Mouse (Mus musculus) gastrocnemius, postnatal 25 days (tissue): ENCODE data around the gene Aamp. TPM values are rescaled to one million over a fixed set of nuclear protein-coding genes. Genes with fewer than 3 reads are reported as not detected.

Source experiments
- DNase-seq: peaks from one replicate; pipeline ENCODE4 v3.0.0; 2022
- total RNA-seq, 2 experiments: library from RNA; stranded (reverse); gene quantifications; 1 replicate in 1 of 2; 2 replicates in 1 of 2; pipeline ENCODE4 v1.2.3; 2021

Aamp gene
- total RNA-seq, 2 experiments from 2014 or later = 63.6 to 65.8 TPM

DNA sequence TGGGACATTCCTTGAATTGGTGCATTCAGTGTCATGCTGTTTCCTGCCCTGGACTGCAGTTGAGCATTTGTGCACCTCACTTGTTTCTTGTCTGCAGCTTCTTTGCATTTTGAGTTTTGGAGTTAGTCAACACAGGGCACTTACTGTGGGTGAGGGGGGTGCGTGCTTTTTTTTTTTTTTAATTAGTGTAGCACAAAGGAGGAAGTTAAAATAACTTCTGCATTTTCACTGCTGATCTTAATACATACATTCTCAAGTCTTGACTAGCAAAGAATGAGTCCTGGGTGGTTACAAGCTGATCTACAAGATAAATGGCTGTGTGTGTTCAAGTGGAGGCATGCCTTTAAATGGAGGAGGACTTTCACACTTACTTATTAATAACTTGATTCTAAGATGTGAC is 46.4 kb downstream of the Aamp start:
- DNase-seq = no peak

DNA sequence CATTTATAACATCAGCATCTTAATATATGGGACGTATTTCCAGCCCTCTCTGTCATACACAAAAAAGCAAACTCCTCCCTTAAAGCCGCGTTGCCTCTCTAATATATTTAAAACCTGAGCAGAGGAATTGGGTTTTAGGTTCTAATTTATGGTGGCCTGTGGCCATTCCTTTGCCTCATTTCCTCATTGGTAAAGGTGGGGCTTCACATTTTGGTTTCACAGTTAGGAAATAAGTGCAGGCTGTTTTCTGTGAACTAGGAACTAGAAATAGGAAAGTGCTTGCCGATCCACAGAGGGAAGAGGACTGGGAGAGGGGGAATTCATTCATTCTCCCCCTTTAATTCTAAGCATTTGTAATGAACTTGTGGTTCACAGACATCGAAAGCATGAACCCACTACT is 46.9 kb downstream of the Aamp start:
- no peak for DNase-seq

DNA sequence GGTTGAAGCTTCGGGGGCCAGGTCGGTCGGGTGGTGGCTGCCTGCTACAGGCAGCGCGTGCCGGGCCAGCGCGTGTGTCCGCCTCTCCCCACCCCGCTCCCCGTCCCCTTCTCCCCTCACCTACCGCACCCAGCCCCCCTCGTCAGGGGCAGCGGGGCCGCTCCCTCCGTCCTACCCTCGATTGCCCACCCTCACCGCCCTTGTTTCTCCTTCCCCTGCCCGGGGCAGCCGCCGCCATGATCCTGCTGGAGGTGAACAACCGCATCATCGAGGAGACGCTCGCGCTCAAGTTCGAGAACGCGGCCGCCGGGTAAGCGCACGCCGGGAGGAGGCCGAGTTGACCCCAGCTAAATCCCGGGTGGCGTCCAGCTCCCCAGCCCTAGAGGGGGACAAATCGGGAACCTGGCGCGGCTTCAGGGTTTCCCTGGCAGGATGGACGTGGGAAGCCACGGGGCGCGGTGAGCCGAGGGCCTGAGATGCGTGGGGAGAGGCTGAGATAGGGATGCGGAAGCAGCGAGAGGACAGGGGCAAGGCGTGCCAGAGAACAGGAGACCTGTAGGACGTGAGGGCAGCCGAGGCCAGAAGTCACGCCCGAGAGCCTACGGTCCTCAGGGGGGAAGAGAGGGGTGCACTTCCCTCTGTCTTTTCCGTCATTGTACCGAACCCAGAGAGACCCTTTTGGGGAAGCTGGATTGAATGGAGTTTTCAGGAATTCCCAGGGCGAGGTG is 47.8 kb downstream of the Aamp start:
- peak; percentile 22 for DNase-seq

DNA sequence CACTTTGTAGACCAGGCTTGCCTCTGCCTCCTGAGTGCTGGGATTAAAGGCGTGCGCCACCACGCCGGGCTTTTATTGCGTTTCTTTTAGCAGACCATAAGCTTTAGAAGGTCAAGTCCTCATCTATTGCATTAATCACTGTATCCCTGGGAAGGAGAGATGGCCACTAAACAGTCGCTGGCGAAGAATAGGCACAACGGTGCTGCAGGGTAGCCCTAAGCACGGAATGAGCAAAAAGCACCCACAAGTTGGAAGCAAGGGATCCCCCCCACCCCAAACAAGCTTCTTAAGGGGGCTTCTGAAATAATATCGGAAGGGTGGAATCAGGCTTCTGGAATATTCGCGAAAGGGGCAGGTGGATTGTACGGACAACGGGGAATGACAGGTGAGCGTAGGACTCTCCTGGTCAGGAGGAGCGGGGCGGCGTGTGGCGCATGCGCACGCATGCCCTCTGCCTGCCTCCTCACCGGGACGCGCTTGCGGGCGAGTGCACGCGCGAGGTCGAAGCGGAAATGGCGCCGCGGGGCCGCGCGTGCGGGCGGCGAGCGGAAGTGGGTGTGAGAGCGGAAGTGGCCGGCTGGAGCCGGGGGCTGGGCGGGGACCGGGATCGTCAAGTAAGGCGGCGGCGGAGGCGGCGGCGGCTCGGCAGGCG is 48.5 kb downstream of the Aamp start, which contains the start of gene Arpc2:
TSS of gene Arpc2 (plus strand) at position 147 of the 652 bp plus-strand sequence.
- DNase-seq = peak; percentile 97

DNA sequence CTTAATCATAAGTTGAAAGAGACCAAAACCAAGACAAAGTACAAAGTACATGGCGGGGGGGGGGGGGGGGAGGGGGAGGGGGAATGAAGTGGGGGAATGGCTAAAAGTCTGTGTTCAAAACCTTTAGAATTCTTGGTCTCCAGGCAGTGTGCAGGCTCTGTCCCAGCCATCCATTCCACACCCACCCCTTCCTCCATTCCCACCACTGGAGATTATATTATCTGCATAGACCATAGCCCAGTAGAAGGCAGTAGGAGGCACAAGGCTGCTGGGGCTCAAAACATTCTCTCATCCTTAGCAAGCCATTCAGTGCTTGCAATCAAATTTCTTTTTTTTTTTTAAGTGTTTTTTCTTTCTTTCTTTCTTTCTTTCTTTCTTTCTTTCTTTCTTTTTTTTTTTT is 53.5 kb downstream of the Aamp start:
- DNase-seq = no peak

DNA sequence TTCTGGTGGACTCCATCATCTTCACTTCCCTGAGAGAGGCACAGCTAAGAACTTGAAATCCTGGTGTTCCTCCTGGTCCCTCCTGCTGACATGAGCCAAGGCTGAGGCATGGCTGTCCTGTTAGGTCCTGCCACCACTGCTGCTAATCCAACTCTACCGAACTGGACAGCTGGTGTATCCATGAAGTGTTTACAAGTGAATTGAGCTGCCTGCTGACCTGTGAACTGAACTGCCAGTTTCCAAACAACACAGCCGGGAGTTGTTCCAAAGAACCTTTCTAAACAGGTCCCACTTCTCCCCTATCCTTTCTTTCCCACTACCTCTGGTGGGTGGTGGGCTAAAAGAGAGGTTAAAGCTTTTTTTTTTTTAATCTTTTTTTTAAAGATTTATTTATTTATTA is 54.6 kb downstream of the Aamp start:
- no peak for DNase-seq

Other genes with a start within 250 kb of the Aamp start
- 100 to 1,000 TPM; 205 to 234 TPM for gene Tns1, start 160.3 kb downstream of the Aamp start, total RNA-seq
- gene Rufy4, start 159.2 kb downstream of the Aamp start, total RNA-seq = under 1 TPM in 1 of 2 experiments, not detected in 1; 0.16 TPM
- not detected for gene Cxcr2, start 130.7 kb downstream of the Aamp start, total RNA-seq
- not detected for gene Cxcr1, start 90.1 kb downstream of the Aamp start, total RNA-seq
- gene Arpc2, start 48.7 kb downstream of the Aamp start, total RNA-seq = 10 to 100 TPM; 62.7 to 70.6 TPM
- not detected for gene Gpbar1, start 6.2 kb downstream of the Aamp start, total RNA-seq
- 10 to 100 TPM; 56.7 to 58.0 TPM for gene Pnkd, start 192 bp upstream of the Aamp start, total RNA-seq
- gene Tmbim1, start 20.9 kb upstream of the Aamp start, total RNA-seq = 10 to 100 TPM; 28.5 to 36.6 TPM
- gene Catip, start 77.4 kb upstream of the Aamp start, total RNA-seq = not detected
- 1 to 10 TPM; 2.9 to 3.2 TPM for gene Slc11a1, start 90.5 kb upstream of the Aamp start, total RNA-seq
- gene Ctdsp1, start 106.8 kb upstream of the Aamp start, total RNA-seq = 10 to 100 TPM; 82.7 to 82.9 TPM
- gene Vil1, start 124.6 kb upstream of the Aamp start, total RNA-seq = under 1 TPM in 1 of 2 experiments, not detected in 1; 0.13 TPM
- 10 to 100 TPM; 12.3 to 12.5 TPM for gene Cnot9, start 221.3 kb upstream of the Aamp start, total RNA-seq